Mouse (Mus musculus) 3T3-L1 (cell line): Measurements from ENCODE around the gene Rab8a.

Experiments
- DNase-seq: peaks from one replicate; pipeline ENCODE4 v3.0.0-alpha.2; 2015; ENCODE audit warnings: low read depth, low spot score

The Rab8a gene

DNA sequence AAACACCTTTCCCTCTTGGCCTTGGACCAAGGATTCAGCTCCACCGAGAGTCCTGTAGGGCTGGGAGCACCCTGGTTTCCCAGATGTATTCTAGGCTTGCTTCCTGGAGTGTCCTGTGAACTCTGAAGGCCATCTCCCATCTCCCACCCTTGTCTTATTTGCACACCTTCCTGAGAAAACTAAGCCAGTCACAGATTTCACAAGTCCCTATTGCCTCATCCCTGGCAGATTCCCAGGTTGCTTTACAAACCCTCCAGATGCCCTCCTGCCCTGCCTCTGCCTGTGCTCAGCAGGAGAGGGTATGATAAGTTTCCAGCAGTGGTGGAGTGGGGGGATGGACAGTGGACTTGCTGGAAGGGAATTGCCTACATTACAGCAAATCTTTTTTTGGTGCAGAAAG is 14.9 kb upstream of the Rab8a start:
- DNase-seq = peak; percentile 88

DNA sequence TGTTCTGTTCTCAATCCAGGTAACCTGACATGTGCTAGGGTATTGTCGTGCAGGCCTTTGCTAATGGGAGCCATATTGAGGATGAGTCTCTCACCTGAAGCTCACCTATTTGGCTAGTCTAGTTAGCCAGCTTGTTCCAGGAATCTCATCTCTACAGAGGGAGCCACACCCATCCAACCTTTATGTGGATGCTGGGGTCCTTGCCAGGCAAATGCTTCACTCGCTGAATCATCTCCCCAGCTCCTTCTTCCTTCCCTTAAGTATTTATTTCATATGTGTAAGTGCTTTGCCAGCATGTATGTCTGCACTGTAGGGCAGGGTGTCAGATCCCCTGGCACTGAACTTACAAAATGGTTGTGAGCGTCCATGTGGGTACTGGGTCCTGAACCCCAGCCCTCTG is 14.4 kb upstream of the Rab8a start:
- peak; percentile 92 for DNase-seq

DNA sequence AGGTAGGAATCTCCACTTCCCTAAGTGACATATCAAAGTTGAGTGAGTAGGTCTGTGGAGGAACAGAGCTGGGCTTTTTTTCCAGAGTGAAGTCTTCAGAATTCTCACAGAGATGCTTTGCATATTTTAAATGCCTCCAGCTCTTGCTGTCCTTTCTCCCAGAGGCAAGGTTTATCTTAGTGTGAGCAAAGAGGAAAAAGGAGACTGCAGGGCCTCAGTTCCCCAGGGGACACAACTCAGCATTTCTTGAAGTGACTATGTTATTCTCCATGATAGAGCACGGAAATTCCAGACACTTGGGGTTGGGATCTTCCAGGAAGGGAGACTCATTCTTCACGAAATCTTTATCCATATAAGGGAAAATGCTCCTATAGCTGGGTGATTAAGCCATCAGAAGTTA is 13.7 kb upstream of the Rab8a start:
- DNase-seq = peak; percentile 75

DNA sequence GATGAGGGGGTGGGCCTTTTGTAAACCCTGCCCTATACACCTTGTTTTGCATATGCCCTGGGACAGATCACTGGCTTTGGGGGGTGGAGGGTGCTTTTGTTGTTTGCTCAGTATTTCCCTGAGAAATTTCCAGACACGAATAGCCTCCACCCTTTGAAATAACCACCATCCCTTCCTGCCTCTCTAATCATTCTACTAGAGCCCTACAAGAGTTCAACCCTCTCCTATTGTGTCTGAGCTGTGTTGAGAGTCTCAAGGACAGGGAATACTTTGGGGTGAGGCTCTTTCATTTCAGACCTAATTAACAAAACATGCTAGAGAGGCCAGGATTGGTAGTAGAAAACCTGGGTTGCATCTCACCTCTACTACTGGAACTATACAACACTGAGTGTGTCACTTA is 11.9 kb upstream of the Rab8a start:
- no peak for DNase-seq

DNA sequence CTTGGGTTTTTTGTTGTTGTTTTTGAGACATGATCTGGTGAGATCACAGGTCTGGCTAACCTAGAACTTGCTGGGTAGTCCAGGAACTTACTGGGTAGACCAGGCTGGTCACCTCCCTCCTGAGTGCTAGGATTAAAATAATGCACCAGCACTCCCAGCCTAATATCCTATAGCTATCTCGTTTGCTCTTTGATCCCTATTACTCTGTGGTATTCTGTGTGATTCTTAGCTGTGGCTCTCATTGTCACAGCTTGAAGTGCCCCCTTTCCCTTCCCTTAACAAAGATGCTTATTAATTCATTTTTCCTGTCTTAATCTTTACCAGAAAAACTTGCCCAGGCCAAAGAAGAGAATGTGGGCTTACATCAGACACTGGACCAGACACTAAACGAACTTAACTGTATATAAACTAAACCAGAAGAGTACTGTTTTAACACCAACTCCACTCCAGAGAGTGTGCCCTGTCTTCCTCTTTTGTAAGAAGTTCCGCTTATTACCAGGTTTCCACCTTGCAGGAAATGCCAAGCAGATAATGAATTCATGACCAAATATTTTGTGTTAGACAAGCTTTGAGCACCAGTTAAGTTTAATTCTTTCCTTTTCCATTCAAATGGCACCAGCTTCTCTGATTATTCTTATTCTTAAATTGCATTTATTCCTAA is 9.5 kb upstream of the Rab8a start:
- no peak for DNase-seq

DNA sequence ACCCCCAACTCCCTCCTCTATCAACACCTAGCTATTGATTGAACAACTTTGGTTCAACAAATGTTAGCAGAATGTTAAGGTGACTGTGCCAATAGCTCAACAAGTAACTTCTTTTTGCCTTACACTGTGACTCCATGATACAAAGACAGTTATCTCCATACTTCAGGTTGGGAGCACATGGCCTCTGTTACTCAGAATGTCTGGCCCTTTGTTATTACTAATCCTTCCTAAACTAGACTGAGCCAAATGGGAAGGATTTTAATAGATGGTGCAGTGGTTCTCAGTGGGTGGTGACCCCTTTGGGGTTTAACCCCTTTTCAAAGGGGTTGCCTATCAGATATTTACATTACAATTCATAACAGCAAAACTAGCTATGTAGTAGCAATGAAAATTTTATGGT is 7.6 kb upstream of the Rab8a start:
- DNase-seq = no peak

DNA sequence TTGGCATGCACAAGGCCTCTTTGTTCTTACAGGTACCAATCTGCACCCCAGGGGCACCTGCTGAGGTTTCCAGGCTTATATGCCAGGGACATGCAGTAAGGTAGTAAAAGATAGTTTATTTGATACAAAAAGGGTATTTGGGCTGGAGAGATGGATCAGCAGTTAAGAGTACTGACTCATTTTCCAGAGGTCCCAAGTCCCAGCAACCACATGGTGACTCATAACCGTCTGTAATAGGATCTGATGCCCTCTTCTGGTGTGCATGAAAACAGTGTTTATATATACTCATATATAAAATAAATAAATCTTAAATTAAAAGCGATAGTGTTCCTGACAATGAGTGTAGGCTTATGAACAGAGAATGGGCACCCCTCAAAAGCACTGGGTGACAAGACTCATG is 2.9 kb upstream of the Rab8a start:
- DNase-seq = peak; percentile 88

DNA sequence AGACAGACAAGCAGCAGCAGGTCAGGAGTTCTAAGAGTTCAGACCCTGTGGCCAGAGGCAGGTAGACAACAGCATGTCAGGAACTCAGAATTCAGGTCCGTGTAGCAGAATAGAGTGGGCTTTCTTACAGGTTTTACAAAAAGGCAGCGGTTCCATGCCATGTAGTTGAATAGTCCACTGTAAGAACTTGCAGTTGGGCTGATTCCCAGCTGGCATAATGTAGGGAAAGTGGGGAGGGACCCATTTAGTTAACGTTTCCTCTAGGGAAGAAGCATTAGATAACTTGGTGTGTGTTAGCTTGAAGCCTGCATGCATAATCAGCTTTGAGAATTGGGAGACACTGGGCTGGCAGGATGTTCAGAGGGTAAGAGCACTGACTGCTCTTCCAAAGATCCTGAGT is 2.3 kb upstream of the Rab8a start:
- no peak for DNase-seq

DNA sequence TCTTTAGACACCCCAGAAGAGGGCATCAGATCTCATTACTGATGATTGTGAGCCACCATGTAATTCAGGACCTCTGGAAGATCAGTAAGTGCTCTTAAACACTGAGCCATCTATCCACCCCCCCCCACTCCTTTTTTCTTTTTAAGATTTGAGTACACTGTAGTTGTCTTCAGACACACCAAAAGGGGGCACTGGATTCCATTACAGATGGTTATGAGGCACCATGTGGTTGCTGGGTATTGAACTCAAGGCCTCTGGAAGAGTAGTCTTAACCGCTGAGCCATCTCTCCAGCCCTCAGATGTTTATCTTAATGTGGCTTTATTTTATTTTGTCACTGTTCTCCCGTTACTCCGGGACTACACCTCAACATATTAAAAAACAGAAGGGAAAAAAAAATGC is 993 bp upstream of the Rab8a start:
- peak; percentile 51 for DNase-seq

DNA sequence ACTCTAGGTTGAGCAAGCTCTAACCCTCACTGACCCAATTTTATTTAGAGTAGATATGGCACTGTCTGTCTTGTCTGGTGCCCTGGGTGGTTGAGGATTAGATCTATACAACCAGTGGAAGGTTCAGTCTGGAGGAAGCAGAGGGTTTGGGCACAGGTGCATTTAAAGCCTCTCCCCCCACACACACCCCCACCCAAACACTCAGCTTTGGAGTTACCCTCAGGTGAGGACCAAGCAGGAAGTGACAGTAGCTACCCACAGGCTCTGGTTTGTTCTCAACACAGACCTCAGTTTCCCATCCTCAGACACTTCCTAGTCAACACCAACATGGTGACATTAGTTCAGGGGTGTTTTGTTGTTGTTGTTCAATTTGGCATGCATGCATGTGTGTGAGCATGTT is 1.8 kb downstream of the Rab8a start:
- DNase-seq = no peak

DNA sequence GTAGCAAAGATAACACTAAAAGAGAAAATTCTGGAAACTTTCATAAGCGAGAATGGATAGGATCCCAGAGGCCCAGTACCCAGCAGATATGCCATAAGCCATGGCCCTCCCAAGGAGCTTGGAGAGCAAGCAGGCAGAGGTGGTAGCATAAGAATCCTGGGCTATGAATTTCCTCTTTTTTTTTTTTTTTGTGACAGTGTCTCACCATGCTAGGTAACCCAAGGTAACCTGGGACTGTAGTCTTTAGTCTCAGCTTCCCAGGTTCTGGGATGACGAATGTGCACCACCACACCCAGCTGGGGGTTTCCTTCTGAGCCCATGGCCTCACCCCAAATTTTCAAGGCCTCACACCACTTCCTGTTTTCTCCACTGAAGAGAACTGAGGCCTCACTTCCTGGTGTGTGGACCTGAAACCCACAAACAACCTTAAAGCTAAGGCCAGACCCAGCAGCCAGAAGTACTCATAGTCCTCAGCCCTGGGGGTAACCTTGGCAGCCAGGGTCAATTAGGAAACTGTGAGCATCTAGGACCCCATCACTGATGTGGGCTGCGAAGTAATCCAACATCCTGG is 8.2 kb downstream of the Rab8a start:
- DNase-seq = no peak

DNA sequence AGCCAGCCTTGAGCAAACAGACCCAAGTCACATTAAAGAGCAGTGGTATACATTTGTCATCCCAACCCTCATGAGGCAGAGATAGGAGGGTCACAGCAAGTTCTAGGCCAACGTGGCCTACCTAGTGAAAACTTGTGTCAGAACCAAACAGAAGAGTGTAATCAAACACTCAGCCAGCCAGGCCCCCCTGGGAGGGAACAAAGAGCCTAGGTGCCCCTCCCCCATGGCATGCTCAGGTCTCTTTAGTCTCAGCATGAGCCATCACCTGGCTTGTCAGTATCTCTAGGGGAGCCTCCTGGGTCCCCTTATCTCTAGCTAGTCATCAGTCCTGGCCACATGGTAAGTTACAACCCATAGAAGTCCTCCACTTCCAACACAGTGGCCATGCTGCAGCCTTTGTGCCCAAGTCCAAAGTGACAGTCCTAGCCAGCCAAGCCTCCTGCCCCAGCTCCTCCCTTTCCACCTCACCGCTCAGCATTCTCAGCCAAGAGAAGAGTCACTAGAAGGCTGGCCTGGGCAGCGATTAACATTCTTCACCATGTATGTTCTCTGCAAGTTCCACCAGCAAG is 8.8 kb downstream of the Rab8a start:
- DNase-seq = no peak

DNA sequence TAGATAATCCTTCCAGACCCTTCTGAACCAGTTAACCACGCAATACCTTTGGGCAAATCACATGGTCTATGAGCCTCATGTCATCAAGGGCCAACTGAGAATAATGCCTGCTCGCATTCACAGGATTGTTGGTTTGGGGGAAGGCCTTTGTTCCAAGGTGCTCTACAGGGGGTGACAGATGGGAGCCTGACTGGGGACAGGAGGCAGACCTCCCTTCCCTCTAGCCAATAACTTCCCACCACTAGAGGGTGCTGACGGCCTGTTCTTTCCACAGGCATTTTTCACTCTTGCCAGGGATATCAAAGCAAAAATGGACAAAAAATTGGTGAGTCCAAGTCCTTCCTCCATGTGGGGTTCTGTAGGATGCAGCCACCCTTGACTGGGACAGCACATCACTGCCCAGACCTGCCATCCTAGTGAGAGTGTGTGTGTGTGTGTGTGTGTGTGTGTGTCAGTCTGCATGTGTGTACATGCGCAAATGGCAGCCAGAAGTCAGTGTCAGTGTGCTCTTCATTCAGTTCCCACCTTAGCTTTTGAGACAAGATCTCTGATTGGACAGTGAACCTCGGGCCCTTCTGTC is 16.4 kb downstream of the Rab8a start:
- peak; percentile 85 for DNase-seq

DNA sequence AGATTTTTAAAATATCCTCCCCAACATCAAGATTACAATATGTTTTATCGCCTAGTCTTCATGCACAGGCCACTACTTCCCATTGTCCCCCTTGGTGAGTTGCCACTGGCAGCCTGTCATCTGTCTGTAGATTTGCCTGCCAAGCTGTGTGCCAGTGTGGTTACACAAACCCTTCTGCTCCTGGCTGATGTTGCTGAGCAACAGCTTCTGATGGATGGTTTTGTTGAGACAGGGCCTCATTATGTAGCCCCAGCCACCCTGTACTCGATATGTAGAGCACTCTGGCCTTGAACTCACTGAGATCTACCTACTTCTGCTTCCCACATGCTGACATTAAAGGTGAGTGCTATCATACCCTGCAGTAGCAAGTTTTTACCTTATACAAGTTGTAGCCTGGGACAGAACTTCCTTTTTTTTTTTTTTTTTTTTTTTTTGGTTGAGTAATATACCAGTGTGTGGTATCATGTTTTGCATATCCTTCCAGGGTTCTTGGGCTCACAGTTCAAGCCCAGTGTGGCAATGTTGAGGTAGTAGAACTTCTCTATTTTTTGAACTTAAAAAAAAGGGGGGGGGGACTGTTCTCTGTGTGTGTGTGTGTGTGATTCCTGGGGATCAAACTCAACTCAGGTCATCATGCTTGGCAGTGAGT is 22.7 kb downstream of the Rab8a start:
- DNase-seq = peak; percentile 22

DNA sequence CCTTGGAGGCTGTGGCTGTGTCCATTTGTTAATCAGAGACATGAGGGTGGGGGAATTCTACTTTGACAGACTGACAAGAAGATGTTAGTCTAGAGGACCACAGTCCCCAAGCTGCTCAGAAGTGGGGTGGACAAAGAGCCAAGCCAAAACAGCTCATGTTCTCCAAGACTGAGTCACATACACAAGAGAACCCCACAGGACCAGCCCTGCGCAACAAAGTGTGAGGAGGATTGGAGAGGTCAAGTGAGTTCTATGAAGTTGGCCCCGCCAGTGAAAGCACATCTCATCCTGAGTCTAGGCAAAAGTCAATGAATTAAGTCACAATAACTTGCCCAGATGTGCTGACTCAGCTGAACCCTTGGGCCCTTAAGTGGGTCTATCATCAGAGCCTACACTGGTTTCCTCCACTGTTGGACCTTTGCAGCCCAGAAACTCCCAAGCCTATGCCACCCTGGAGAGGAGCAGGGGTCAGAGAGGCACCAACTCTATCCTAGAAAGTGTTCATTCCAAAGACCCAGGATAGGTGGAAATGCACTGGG is 26.9 kb downstream of the Rab8a start:
- DNase-seq = no peak

DNA sequence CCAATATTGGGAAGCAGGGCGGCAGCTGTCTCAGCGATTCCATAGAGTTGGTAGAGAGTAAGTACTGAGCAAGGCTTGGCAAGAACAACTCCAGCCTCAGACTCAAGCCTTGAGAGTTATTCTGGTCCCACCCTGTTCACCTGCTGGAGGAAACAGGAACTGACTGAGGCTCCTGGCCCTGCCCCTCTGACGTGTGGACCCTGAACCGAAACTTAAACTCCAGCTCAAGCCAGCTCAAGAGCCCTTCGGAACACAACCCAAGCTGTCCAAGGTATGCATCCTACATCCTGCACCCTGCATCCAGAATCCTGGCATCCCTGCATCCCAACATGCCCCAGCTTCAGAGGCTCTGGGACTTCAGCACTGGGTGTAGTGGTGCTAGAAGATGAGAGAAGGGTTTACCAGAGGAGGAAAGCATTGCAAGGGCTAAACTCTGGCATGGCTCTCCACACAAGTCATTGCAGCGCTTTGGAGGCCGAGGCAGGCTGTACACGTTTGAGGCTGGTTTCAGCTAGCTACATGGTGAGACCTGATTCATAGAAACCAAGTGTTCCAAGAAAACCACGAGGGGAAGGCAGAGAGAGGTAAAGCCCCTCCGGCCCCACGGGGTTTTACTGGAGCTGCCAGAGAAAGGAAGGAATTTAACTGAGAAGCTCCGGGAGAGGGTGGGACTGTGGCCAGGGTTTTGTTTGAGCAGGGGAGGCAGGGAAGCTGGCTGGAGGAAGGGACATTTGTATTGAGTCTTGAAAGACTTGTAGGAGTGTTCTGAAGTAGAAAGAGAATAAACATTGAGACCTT is 28.6 kb downstream of the Rab8a start, which contains the start of gene Hsh2d:
Gene Hsh2d (plus strand): TSS at position 222 of the 798 bp plus-strand sequence.
- peak; percentile 13 for DNase-seq

DNA sequence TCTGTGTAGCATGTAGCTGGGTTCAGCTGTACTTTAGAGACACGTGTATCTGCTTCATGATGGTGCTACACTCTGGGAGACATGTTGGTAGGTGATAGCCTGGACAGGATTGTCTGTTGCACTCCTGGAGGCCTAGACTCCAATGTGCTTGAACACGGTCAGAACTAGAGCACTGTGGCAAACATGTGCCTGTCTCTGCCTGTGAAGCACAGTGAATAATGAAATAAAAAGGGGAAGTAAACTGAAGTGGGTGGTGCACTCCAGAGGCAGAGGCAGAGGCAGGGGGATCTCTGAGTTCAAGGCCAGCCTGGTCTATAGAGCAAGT is 29.2 kb downstream of the Rab8a start:
- no peak for DNase-seq

DNA sequence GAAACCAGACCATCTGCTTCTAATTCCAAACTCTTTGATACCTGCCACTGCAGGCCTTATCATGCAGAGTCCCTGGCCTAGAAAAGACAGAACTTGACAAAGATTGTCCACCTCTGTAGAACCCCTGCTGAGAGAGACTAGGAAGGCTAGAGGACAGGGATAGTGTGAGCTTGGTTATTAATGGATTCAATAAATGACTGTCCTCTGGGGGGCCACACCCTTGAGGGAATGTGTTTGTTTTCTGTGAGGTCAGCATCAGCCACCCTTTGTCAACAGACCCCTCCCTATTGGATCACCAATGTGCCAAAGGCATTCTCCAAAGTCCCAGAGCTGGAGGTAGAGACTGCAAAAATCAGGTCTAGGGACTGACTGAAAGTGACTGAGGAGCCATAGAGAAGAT is 31.1 kb downstream of the Rab8a start:
- DNase-seq = no peak

DNA sequence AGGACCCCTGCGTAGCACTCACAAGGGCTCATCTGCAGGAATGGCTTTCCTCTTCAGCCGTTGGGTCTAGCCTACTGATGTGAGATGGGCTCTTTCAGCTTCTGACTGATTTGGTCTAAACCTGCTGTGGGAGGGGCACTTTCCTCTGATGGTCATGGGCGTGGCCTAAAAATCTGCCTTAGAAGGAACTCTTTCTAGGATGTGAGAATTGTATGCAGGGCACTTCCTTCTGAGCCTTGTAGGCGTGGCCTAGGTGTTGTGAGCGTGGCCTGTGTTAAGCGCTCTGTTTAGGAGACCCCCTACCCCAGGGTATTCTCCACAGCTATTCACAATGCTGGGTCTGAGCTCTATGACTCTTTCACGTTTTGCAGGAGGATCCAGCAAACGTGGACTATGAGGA is 37.0 kb downstream of the Rab8a start:
- no peak for DNase-seq

DNA sequence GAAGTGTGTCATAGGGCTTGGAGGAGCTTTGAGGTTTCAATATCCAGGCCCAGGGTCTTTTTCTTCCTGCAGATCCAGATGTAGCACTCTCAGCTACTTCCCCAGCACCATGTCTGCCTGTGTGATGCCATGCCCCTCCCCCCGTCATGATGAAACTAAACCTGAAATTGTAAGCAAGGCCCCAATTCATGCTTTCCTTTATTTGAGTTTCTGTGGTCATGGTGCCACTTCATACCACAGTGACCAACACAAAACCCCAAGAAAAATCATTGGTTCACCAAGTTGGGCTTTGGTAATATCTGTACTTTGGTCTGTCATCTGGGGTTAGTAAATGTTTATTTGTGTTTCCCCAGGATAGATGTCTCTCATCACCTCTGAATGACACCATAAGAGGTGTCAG is 47.6 kb downstream of the Rab8a start:
- DNase-seq = no peak

DNA sequence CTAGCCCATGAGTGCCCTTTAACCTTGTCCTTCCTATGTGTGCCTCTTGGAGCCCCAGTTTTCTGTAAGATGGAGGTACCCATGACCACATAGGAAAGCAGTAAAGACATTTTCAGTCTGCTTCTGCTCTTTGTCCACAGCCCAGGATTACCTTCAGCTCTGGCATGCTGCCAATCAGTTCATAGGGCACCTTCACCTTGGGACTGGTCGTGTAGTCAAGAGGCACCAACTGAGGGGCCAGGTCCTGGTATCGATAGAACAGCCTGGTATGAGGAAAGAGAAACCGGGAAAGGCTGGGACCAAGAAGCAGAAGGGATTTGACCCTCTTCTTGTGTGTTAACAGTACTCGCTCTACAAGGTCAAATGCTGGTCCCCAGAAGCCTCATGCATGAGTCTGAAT is 49.2 kb downstream of the Rab8a start:
- DNase-seq = no peak

DNA sequence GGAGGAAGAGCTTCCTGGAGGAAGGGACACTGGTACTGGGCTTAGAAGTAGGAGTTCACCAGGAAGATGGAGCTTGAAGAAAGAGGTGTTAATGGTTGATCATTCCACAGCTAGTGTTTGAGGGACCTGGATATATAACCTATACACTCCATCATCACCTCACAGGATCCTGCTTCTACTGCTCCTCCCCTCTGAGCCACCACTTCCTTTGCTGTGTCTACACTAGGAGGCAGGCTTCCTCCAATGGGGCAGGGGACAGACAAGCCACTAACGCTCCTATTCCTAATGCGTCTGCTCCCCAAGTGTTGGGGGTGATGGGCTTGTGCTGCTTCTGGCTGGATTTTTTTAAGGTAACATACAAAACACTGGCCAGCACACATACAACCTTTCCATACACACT is 49.7 kb downstream of the Rab8a start:
- no peak for DNase-seq
